Mouse (Mus musculus) neural tube, embryonic 15.5 days (tissue): ENCODE measurements around the gene Gca. TPM values are rescaled to one million over a fixed set of nuclear protein-coding genes. Genes with fewer than 3 reads are reported as not detected.
A peak's percentile ranks its signal among the peaks of the same experiment; 100 is the strongest.

Experiments
- ATAC-seq: fragments of 200-750 bp; cut with Nextera tagmentation; 2 replicates; pipeline ENCODE4 v1.8.0; 2017; ENCODE audit warnings: mild to moderate bottlenecking, moderate TSS enrichment, moderate library complexity; ENCODE audit not compliant: low FRiP score
- H3K27ac ChIP-seq: fragments of 300-500 bp; sonication (generic); replicated peaks from 2 replicates; pipeline ENCODE4 v1.5.1; 2015; ENCODE audit warnings: mild to moderate bottlenecking, inconsistent platforms
- H3K27me3 ChIP-seq: fragments of 300-500 bp; sonication (generic); replicated peaks from 2 replicates; pipeline ENCODE4 v1.6.1; 2015; ENCODE audit warnings: inconsistent platforms
- H3K36me3 ChIP-seq: fragments of 300-500 bp; sonication (generic); 2 replicates; pipeline ENCODE4 v1.6.1; 2015; ENCODE audit warnings: inconsistent platforms
- H3K4me1 ChIP-seq: fragments of 300-500 bp; sonication (generic); 2 replicates; pipeline ENCODE4 v1.6.1; 2015; ENCODE audit warnings: inconsistent platforms
- H3K4me2 ChIP-seq: fragments of 300-500 bp; sonication (generic); 2 replicates; pipeline ENCODE4 v1.6.1; 2015; ENCODE audit warnings: inconsistent platforms, mild to moderate bottlenecking, moderate library complexity
- H3K4me3 ChIP-seq: fragments of 300-500 bp; sonication (generic); replicated peaks from 2 replicates; pipeline ENCODE4 v1.5.1; 2015; ENCODE audit warnings: mild to moderate bottlenecking, inconsistent platforms
- H3K9ac ChIP-seq: fragments of 300-500 bp; sonication (generic); replicated peaks from 2 replicates; pipeline ENCODE4 v1.6.1; 2015; ENCODE audit warnings: mild to moderate bottlenecking, inconsistent platforms
- H3K9me3 ChIP-seq: fragments of 300-500 bp; sonication (generic); replicated peaks from 2 replicates; pipeline ENCODE4 v1.6.1; 2016; ENCODE audit warnings: inconsistent platforms
- WGBS: fragments of 180-500 bp; shearing (Covaris S2); methylation state at CpG from one replicate; pipeline ENCODE4 v1.1.7; 2015; ENCODE audit warnings: mixed read lengths; 5-methylcytosine and 5-hydroxymethylcytosine counted together
- polyA plus RNA-seq: library from polyadenylated mRNA; unstranded; fragments of >200 nt; fragmentation: Nextera tagmentation; extraction: Ambion mirVana; gene quantifications from 2 replicates; pipeline ENCODE4 v1.2.1, GENCODE M21; 2015

The Gca gene
- polyA plus RNA-seq, 1 experiment from 2014 or later, result 3.2 TPM

DNA sequence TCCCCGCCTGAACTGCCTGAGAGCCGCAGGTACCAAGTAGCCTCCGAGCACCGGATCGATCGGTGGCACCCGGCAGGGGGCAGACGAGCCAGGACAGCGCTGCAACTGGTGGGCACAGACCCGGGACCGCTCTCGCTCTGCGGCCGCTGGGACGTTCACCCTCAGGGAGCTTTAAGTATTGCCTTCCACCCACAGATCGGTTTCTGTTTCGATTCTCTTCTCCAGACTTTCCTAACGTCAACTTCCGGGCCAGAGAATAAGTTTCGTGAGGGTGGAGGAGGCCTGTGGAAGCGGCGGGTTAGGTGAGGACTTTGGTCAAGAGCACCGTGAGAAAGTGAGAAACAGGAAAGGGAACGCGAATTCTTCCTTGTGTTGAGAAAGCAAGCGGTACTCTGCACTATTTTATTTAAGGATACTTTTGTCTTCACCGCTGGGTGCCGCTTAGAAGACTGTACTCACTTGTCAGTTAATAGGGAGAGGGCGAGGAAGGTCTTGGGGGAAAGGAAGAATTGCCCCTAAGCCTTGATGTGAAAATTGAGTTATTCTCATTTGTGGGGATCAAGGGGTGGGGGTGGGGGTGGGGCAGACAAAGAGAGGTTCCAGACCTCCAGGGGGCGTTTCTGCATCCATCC is 18.0 kb upstream of the Gca start, which contains the start of gene Ifih1:
Gene Ifih1, minus strand, starts transcription at position 242 of the 632 bp plus-strand sequence.
- ATAC-seq, result peak; percentile 85
- Histone ChIP-seq H3K36me3 (no peaks in the 10 kb centered on the region), H3K9me3 (no peaks in the 10 kb centered on the region), H3K27me3 (0 out of 2 replicates have a peak, but pooled peaks cover 7% of the 10 kb centered on the region), H3K4me3 (peak within 1 kb of the TSS; percentile 48), H3K9ac (peak within 1 kb of the TSS; percentile 48), H3K4me2 (peak within 1 kb of the TSS; percentile 84), H3K4me1 (peaks cover 19% of the 10 kb centered on the region), H3K27ac (peak within 1 kb of the TSS; percentile 45)
- WGBS, result under 1% methylated on average over 30 of the region's 30 CpGs

DNA sequence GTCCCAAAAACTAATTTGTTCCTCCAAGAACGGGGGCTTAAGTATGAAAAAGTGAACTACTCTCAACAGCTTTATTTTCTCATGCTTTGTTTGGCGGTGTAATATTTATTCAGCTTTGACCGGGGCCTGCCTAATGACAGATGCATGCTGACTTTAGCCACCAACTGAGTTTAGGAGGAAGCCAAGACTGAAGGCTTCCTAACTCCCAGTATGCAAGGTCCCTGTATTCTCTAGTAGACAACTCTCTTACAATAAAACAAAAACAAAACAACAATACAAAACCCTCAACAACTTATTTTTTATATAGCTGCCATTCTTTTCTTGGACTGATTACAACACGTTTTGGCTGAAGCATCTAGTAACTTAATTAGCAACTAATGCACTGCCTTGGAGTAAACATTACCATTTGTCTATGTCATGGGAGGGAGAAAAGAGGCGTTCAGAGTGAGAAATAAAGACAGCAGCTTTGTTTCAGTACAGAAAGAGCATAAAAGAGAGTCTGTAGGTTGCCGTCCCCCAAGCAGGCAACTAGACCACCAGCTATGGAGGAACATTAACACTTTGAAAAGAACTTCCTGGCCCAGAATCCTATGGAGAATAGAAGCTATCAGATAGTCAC is 17.3 kb upstream of the Gca start:
- peak overlapping the region; percentile 48 for H3K4me3 ChIP-seq
- H3K4me1 ChIP-seq, result peaks cover 19% of the 10 kb centered on the region
- ATAC-seq, result no peak
- peak overlapping the region; percentile 84 for H3K4me2 ChIP-seq
- H3K27ac ChIP-seq, result no peak overlapping the region
- 0 out of 2 replicates have a peak, but pooled peaks cover 7% of the 10 kb centered on the region for H3K27me3 ChIP-seq
- H3K9ac ChIP-seq, result no peak overlapping the region
- no peaks in the 10 kb centered on the region for H3K36me3 ChIP-seq
- WGBS, result 7% methylated on average over 6 of the region's 6 CpGs
- no peaks in the 10 kb centered on the region for H3K9me3 ChIP-seq

DNA sequence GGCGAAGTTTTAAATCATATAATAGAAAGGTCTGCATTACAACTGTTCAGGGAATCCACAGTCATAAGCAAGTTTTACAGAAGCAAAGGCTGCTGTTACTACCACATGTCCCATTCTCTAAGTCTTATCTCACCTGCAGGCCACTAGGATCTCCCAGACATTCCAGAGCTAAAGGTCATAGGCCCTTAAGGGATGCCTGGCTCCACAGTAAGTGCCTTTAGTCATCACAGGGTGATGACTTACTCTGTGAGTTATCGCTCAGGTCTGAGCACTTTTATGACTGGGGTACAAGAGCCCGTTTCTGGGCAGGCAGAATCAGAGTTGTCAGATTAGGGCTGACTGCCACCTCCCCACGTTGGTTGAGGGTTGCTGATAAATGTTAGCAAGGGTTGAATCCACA is 12.2 kb upstream of the Gca start:
- H3K9ac ChIP-seq, result no peak overlapping the region
- 81% methylated on average over 4 of the region's 4 CpGs for WGBS
- no peaks in the 10 kb centered on the region for H3K36me3 ChIP-seq
- H3K4me1 ChIP-seq, result no peaks in the 10 kb centered on the region
- no peak overlapping the region for H3K4me2 ChIP-seq
- no peak for ATAC-seq
- no peak overlapping the region for H3K4me3 ChIP-seq
- no peaks in the 10 kb centered on the region for H3K27me3 ChIP-seq
- no peaks in the 10 kb centered on the region for H3K9me3 ChIP-seq
- no peak overlapping the region for H3K27ac ChIP-seq

DNA sequence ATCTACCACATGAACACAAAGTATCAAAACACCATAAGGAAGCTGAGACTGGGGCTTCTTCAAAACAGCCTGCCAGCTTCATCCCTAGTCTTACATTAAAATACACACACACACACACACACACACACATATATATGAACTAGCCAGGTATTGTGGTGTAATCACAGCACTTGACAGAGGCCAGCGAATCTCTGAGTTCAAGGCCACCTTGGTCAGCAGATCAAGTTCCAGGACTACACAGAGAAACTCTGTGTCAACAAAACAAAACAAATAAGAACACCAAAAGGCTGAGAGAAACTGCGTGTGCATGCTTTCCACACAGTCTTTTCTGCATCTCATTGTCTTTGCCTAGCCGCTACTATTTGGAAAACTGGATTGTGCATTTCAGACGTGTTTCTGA is 11.6 kb upstream of the Gca start:
- ATAC-seq, result no peak
- no peaks in the 10 kb centered on the region for H3K4me1 ChIP-seq
- H3K27me3 ChIP-seq, result no peaks in the 10 kb centered on the region
- no peak overlapping the region for H3K4me3 ChIP-seq
- 91% methylated on average over 4 of the region's 4 CpGs for WGBS
- no peaks in the 10 kb centered on the region for H3K9me3 ChIP-seq
- no peaks in the 10 kb centered on the region for H3K36me3 ChIP-seq
- H3K27ac ChIP-seq, result no peak overlapping the region
- no peak overlapping the region for H3K9ac ChIP-seq
- no peak overlapping the region for H3K4me2 ChIP-seq

DNA sequence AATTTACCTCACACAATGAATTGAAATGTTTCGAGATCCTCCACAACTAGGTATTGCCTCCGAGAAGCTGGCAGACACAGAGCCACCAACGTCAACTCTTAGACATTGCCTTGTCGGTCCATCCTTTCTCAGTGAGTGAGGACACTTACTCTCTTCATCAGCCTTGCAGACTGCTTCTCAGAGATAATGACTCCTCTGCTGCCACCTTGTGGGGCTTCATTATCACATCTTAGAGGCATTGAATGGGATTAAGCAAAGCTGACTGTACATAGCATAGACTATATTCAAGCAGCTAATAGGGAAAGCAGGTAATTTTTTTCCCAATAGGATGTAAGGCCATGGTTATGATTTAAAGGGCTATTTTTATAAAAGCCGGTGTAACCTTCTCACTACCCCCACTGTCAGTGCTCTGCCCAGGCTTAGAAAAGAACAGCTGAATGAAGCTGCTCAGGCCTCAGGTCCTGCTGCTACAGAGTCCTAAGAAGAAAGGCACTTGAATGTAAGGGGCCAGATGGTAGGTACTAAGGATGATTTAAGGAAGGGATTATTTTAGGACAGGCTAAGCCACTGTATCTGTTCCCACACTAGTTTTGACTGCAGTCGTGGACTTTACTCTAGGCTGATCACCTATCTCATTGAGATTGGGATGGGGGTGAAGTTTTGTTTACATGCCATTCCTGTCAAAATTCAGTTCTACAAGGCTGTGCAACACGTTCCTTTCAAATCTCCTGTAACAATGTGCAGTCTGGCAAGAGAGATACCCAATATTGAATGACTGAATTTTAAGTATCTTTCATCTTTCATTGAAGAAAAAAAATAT is 9.4 kb upstream of the Gca start:
- no peak overlapping the region for H3K4me3 ChIP-seq
- H3K9ac ChIP-seq, result no peak overlapping the region
- H3K4me1 ChIP-seq, result no peaks in the 10 kb centered on the region
- H3K27ac ChIP-seq, result no peak overlapping the region
- 45% methylated on average over 7 of the region's 7 CpGs for WGBS
- H3K27me3 ChIP-seq, result no peaks in the 10 kb centered on the region
- H3K4me2 ChIP-seq, result no peak overlapping the region
- ATAC-seq, result peak; percentile 90
- H3K36me3 ChIP-seq, result no peaks in the 10 kb centered on the region
- no peaks in the 10 kb centered on the region for H3K9me3 ChIP-seq

DNA sequence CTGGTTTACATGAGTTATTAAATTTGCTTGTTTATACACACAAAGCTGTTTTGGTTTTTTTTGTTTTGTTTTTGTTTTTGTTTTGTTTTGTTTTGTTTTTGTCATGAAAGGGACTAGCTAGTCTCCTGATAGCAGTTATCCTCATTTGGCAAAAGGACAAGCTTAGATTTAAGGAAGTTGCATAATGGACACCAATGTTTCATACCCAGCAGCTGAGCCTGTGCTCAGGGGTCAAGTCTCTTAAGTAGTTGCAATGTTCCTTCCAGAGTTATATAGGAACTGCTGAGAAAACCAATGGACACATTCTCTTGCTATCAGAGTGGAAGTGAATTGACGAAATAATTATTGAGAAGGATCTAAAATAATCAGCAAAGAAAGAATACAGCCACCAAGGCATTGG is 8.0 kb upstream of the Gca start:
- Histone ChIP-seq H3K9ac (no peak overlapping the region), H3K4me2 (no peak overlapping the region), H3K27me3 (no peaks in the 10 kb centered on the region), H3K4me1 (no peaks in the 10 kb centered on the region), H3K36me3 (no peaks in the 10 kb centered on the region), H3K27ac (no peak overlapping the region), H3K9me3 (no peaks in the 10 kb centered on the region), H3K4me3 (no peak overlapping the region)
- 79% methylated on average over 1 of the region's 1 CpGs for WGBS
- no peak for ATAC-seq

DNA sequence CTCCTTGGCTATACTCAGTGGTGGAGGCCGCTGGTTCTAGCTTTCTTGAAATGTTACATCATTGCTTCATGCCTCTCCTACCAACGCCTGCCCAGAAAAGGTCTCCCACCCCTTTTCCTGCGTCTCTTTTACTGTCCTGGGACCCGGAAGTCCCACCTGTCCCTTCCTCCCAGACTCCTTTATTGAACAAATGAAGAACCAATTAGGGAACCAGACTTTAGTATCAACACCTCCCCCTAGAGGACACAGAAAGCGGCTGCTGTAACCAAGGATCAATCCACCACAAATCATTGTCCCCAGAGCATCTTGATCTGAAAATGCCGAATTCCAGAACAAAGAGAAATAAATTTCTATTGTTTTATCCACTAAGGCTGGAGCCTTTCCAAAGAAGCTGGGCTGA is 3.5 kb upstream of the Gca start:
- no peak overlapping the region for H3K9ac ChIP-seq
- peaks cover 6% of the 10 kb centered on the region; the same call in 1 of the 2 replicates for H3K4me1 ChIP-seq
- no peaks in the 10 kb centered on the region for H3K27me3 ChIP-seq
- no peak overlapping the region for H3K4me2 ChIP-seq
- H3K27ac ChIP-seq, result no peak overlapping the region
- 50% methylated on average over 6 of the region's 6 CpGs for WGBS
- no peaks in the 10 kb centered on the region for H3K9me3 ChIP-seq
- no peak for ATAC-seq
- no peaks in the 10 kb centered on the region for H3K36me3 ChIP-seq
- H3K4me3 ChIP-seq, result no peak overlapping the region

DNA sequence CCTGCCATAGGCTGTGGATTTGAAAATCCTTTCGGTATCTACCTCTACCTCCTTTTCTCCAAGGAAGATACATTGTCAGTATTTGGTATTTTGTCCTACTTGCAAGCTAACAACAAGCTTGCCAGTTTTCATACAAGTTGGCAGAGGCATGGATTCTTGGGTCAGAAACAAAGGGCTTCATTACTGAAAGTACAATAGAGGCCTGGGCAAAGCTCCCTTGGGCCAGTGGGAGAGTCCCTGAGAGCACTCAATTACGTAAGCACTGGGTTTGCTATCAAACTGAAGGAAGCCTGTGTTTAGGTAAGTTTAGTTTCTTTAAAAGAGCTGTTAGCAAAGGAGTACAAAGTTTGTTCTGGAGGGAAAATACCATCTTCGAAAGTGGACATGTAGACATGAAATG is 1.5 kb upstream of the Gca start:
- no peak overlapping the region for H3K4me3 ChIP-seq
- no peak for ATAC-seq
- no peak overlapping the region for H3K9ac ChIP-seq
- no peaks in the 10 kb centered on the region for H3K27me3 ChIP-seq
- no peak overlapping the region for H3K4me2 ChIP-seq
- H3K4me1 ChIP-seq, result peaks cover 6% of the 10 kb centered on the region; the same call in 1 of the 2 replicates
- H3K27ac ChIP-seq, result no peak overlapping the region
- no peaks in the 10 kb centered on the region for H3K36me3 ChIP-seq
- WGBS, result 89% methylated on average over 3 of the region's 3 CpGs
- H3K9me3 ChIP-seq, result no peaks in the 10 kb centered on the region

DNA sequence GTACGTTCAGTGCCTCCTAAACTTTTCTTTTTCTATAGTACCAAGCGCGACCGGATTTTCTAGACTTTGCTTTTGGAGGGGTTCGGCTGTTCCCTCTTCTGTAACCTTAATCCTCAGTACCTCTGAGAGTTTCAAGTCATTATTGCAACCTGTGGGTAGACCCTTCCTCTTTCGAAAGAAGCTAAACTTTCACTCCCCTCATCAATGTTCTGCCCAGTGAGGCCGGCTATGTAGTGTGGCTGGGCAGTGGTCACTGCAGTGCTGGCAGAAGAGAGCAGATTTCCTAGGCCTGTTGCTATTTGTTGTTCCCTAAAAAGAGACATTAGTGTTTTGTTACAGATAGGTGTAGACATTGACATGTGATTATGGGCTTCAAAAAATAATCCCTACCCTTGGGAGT is 754 bp downstream of the Gca start:
- H3K4me1 ChIP-seq, result peaks cover 6% of the 10 kb centered on the region; the same call in 1 of the 2 replicates
- H3K4me2 ChIP-seq, result peak overlapping the region; percentile 96
- no peak overlapping the region for H3K9ac ChIP-seq
- no peaks in the 10 kb centered on the region for H3K36me3 ChIP-seq
- no peaks in the 10 kb centered on the region for H3K9me3 ChIP-seq
- H3K4me3 ChIP-seq, result peak overlapping the region; percentile 71; the same call in 1 of the 2 replicates
- no peak overlapping the region for H3K27ac ChIP-seq
- WGBS, result 68% methylated on average over 7 of the region's 7 CpGs
- H3K27me3 ChIP-seq, result no peaks in the 10 kb centered on the region
- ATAC-seq, result no peak

DNA sequence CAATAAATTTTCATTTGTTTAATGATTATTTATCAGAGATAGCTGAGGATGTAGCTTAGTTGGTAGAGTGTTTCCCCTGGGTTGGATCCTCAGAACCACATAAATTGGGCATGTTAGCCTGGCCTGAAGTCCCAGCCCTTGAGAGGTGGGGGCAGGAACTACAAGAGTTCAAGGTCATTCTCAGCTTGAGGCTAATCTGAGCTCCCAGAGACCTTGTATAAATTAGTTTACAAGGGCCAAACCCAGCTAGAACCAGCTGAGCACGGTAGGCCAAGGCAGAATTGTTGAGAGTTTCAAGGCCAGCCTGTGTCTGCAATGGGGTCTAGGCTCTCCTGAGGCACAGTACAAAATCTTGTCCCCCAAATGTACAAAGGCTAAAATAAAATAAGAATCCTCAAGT is 1.5 kb downstream of the Gca start:
- no peak overlapping the region for H3K4me2 ChIP-seq
- no peaks in the 10 kb centered on the region for H3K9me3 ChIP-seq
- H3K4me1 ChIP-seq, result peaks cover 6% of the 10 kb centered on the region; the same call in 1 of the 2 replicates
- H3K4me3 ChIP-seq, result no peak overlapping the region
- H3K27me3 ChIP-seq, result no peaks in the 10 kb centered on the region
- no peak overlapping the region for H3K9ac ChIP-seq
- H3K36me3 ChIP-seq, result no peaks in the 10 kb centered on the region
- ATAC-seq, result no peak
- WGBS, result 38% methylated on average over 1 of the region's 1 CpGs
- no peak overlapping the region for H3K27ac ChIP-seq

DNA sequence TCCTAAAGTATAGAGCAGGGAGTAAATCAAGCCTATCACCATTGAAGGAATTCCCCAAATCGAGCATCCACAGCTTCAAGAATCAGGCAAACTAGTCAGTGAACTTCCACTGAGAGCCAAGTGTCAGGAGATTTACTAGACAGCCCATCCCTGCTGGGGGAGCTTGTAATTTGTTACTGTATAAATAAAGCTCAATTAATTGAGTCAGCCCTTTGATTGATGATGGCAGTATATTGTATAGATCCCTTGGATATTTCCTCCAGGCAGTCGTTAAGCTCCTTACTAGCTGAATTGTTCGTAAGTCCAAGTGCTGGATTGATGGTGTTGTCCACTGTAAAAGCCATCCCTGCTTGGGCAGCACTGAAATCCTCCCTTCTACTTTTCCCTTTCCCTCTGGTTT is 5.8 kb downstream of the Gca start:
- no peak for ATAC-seq
- Histone ChIP-seq H3K36me3 (no peaks in the 10 kb centered on the region), H3K4me1 (0 out of 2 replicates have a peak, but pooled peaks cover under 1% of the 10 kb centered on the region), H3K4me3 (no peak overlapping the region), H3K9ac (no peak overlapping the region), H3K9me3 (no peaks in the 10 kb centered on the region), H3K27me3 (no peaks in the 10 kb centered on the region), H3K27ac (no peak overlapping the region), H3K4me2 (no peak overlapping the region)
- 20% methylated on average over 3 of the region's 3 CpGs for WGBS

DNA sequence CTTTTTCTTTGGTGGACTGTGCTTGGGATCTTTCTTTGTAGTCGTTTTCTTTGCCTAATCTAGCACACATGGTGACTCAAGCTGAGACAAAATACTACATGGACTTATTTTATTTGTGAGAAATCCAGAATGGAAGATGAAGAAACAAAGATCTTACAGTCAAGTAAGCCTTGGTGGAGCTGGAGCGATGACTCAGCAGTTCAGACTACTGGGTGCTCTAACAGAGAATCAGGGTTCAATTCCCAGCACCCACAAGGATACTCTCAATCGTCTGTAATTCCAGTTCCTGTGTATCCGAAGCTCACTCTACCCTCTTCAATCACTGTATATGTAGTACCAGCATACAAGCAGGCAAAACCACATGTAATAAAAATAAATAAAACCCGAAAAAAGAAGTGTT is 6.2 kb downstream of the Gca start:
- Histone ChIP-seq H3K36me3 (no peaks in the 10 kb centered on the region), H3K4me2 (no peak overlapping the region), H3K9me3 (no peaks in the 10 kb centered on the region), H3K27ac (no peak overlapping the region), H3K9ac (no peak overlapping the region), H3K4me1 (no peaks in the 10 kb centered on the region), H3K4me3 (no peak overlapping the region), H3K27me3 (no peaks in the 10 kb centered on the region)
- WGBS, result 80% methylated on average over 5 of the region's 5 CpGs
- ATAC-seq, result no peak
